ENCODE assay signal across 7 mouse cellular contexts in genomic region chr15:80011778-80012526, GRCm38 (mm10). TPM values are rescaled to one million over a fixed set of nuclear protein-coding genes. Genes with fewer than 3 reads are reported as not detected.
A peak's percentile ranks its signal among the peaks of the same experiment; 100 is the strongest.
DNase-seq lines count a peak whose midpoint lies in the region; ATAC-seq and TF ChIP-seq lines count a peak whose summit lies in the region.

No protein-coding gene starts in this region.

- H3K4me2 ChIP-seq in forebrain, embryonic 16.5 days (ENCODE audit: low read length), result peak overlapping the region; percentile 96
- H3K4me2 ChIP-seq in intestine, postnatal 0 days (replicated peaks; ENCODE audit: low read depth), result peak overlapping the region; percentile 95
- peak overlapping the region; percentile 94 for H3K4me2 ChIP-seq in midbrain, postnatal 0 days (ENCODE audit: low read depth, low read length, poor library complexity, severe bottlenecking)

- peak overlapping the region; percentile 70 for H3K9ac ChIP-seq in forebrain, embryonic 16.5 days (replicated peaks; ENCODE audit: low read depth, low read length)
- H3K9ac ChIP-seq in intestine, postnatal 0 days (ENCODE audit: low read depth, low read length), result peak overlapping the region; percentile 93
- peak overlapping the region; percentile 95 for H3K9ac ChIP-seq in midbrain, postnatal 0 days (replicated peaks; ENCODE audit: low read length, poor library complexity, severe bottlenecking)

- peaks cover 43% of the 10 kb centered on the region for H3K27me3 ChIP-seq in forebrain, embryonic 16.5 days (replicated peaks; ENCODE audit: control insufficient read depth, insufficient read depth, low read length)
- no peaks in the 10 kb centered on the region for H3K27me3 ChIP-seq in intestine, postnatal 0 days (replicated peaks; ENCODE audit: control insufficient read depth, insufficient read depth, low read length)
- 0 out of 2 replicates have a peak, but pooled peaks cover 3% of the 10 kb centered on the region for H3K27me3 ChIP-seq in midbrain, postnatal 0 days (ENCODE audit: insufficient read depth, low read length)

- DNase-seq in Muller cell, postnatal 12 days (ENCODE audit: inconsistent ontology term), result peak; percentile 64
- peak; percentile 50 for DNase-seq in brain, embryonic 18.5 days (ENCODE audit: low read depth, low spot score)
- DNase-seq in left cerebral cortex, postnatal 4 days, result peak; percentile 73
- DNase-seq in midbrain, postnatal 0 days (ENCODE audit: low spot score), result peak; percentile 87
- DNase-seq in testis, postnatal 10 days (ENCODE audit: low spot score), result peak; percentile 79

- intact Hi-C loops in left cerebral cortex, postnatal 4 days (cut with DNase I), result no loop called here

- peak; percentile 60 for ATAC-seq in forebrain, embryonic 16.5 days
- ATAC-seq in intestine, postnatal 0 days, result peak; percentile 62
- ATAC-seq in midbrain, postnatal 0 days (ENCODE audit: low FRiP score), result peak; percentile 72

- H3K4me3 ChIP-seq in forebrain, embryonic 16.5 days (replicated peaks; ENCODE audit: low read length), result peak overlapping the region; percentile 63
- peak overlapping the region; percentile 87 for H3K4me3 ChIP-seq in intestine, postnatal 0 days (ENCODE audit: low read depth, low read length)
- H3K4me3 ChIP-seq in midbrain, postnatal 0 days (ENCODE audit: low read depth, low read length), result peak overlapping the region; percentile 83

- WGBS in forebrain, embryonic 16.5 days, result 2% methylated on average over 49 of the region's 56 CpGs
- 1% methylated on average over 51 of the region's 56 CpGs for WGBS in intestine, postnatal 0 days
- WGBS in midbrain, postnatal 0 days, result 2% methylated on average over 55 of the region's 56 CpGs

- H3K9me3 ChIP-seq in forebrain, embryonic 16.5 days (ENCODE audit: control insufficient read depth, low read length), result no peaks in the 10 kb centered on the region
- no peaks in the 10 kb centered on the region for H3K9me3 ChIP-seq in intestine, postnatal 0 days (ENCODE audit: control insufficient read depth)
- H3K9me3 ChIP-seq in midbrain, postnatal 0 days (ENCODE audit: low read length), result no peaks in the 10 kb centered on the region

- H3K4me1 ChIP-seq in forebrain, embryonic 16.5 days (replicated peaks; ENCODE audit: control insufficient read depth, insufficient read depth, low read length), result peaks cover 45% of the 10 kb centered on the region
- H3K4me1 ChIP-seq in intestine, postnatal 0 days (replicated peaks; ENCODE audit: control insufficient read depth, insufficient read depth, low read length), result 0 out of 2 replicates have a peak, but pooled peaks cover 2% of the 10 kb centered on the region
- peaks cover 5% of the 10 kb centered on the region; the same call in 1 of the 2 replicates for H3K4me1 ChIP-seq in midbrain, postnatal 0 days (ENCODE audit: insufficient read depth, low read length)

- H3K36me3 ChIP-seq in forebrain, embryonic 16.5 days (ENCODE audit: control insufficient read depth, insufficient read depth), result no peaks in the 10 kb centered on the region
- H3K36me3 ChIP-seq in intestine, postnatal 0 days (ENCODE audit: control insufficient read depth, insufficient read depth), result no peaks in the 10 kb centered on the region; the same call in 1 of the 2 replicates
- no peaks in the 10 kb centered on the region for H3K36me3 ChIP-seq in midbrain, postnatal 0 days (ENCODE audit: insufficient read depth, low read length)

- TF ChIP-seq CTCF in intestine, postnatal 0 days (IDR thresholded peaks at IDR 0.05; ENCODE audit: low read depth), result peak; percentile 71
- peak; percentile 65 for TF ChIP-seq CTCF in midbrain, postnatal 0 days (IDR thresholded peaks at IDR 0.05)

- peak overlapping the region; percentile 49 for H3K27ac ChIP-seq in forebrain, embryonic 16.5 days (ENCODE audit: low read length)
- peak overlapping the region; percentile 97 for H3K27ac ChIP-seq in intestine, postnatal 0 days (ENCODE audit: low read depth, low read length)
- H3K27ac ChIP-seq in midbrain, postnatal 0 days (ENCODE audit: low read depth, low read length), result peak overlapping the region; percentile 83

RNA-seq across cellular contexts. Expression of gene Pdgfb, which starts 2.8 kb away (rescaled TPM):
- 3.4 and 3.6 TPM in 2 replicates for polyA plus RNA-seq in forebrain, embryonic 16.5 days (2015; fragmentation: Nextera tagmentation; extraction: Ambion mirVana)
- polyA plus RNA-seq in intestine, postnatal 0 days (2015; fragmentation: Nextera tagmentation; extraction: Ambion mirVana), result 6.9 and 7.1 TPM in 2 replicates
- total RNA-seq in left cerebral cortex, postnatal 4 days (2021), result 10 to 100 TPM; 19.2 to 26.6 TPM
- 20.5 and 24.4 TPM in 2 replicates for total RNA-seq in midbrain, postnatal 0 days (2014; rRNA removed)
- 8.7 and 9.2 TPM in 2 replicates for polyA plus RNA-seq in midbrain, postnatal 0 days (2015; fragmentation: Nextera tagmentation; extraction: Ambion mirVana)

RNA-seq across cellular contexts. Expression of gene Cbx7, which starts 41.0 kb away (rescaled TPM):
- 3.0 and 4.0 TPM in 2 replicates for polyA plus RNA-seq in forebrain, embryonic 16.5 days (2015; fragmentation: Nextera tagmentation; extraction: Ambion mirVana)
- polyA plus RNA-seq in intestine, postnatal 0 days (2015; fragmentation: Nextera tagmentation; extraction: Ambion mirVana), result 2.5 and 3.8 TPM in 2 replicates
- 1 to 10 TPM; 5.6 to 6.8 TPM for total RNA-seq in left cerebral cortex, postnatal 4 days (2021)
- total RNA-seq in midbrain, postnatal 0 days (2014; rRNA removed), result 7.7 and 14.9 TPM in 2 replicates
- polyA plus RNA-seq in midbrain, postnatal 0 days (2015; fragmentation: Nextera tagmentation; extraction: Ambion mirVana), result 3.4 and 3.5 TPM in 2 replicates

Comparison
In these comparisons a context has a peak if more than half of its experiments do, and no peak if none do; other contexts are left out.
1. Peak in every context shown above with its lines: DNase-seq, ATAC-seq, H3K4me3 ChIP-seq and H3K27ac ChIP-seq.